ENCODE assay signal across 9 mouse cellular contexts in the genomic region with DNA sequence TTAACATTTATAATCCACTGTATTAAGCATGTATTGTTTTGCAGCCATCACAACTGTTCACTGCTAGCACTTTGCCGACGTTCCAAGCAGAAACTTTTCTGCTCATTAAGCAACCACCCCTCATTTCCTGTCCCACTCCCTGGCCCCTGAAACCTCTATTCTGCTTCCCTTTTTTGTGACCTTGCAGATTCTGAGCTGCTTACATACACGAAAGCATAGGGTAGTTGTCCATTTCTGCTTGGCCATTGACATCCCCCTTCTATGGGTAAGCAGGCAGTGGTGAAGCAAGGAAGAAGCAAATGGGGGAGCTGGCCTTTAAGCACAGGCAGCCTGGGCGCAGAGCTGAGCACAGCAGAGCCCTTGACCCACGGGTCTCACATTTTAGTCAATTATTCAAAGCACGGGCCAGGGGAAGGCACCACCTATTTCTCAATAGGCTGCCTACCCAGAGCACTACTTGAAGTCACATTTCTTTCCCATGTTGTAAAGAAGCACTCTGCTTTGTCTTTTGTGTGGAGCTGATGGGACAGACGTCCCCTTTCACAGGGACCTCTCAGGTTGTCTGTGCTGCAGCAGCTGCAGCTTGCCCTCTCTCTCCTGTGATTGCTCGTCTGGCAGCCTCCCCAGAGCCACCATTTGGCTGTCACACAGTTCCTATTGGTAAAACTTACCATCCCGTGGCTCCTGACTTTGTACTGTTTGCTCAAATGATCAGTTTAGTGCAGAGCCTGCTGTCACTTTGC. TPM values are rescaled to one million over a fixed set of nuclear protein-coding genes. Genes with fewer than 3 reads are reported as not detected.
DNase-seq lines count a peak whose midpoint lies in the region; ATAC-seq and TF ChIP-seq lines count a peak whose summit lies in the region.
"Had no signal": no experiment of that assay in that cellular context is flagged by ENCODE, and none has a peak within 500 bp of the region (broad histone marks: within the 10 kb centered on the region; RNA-seq: fewer than 3 reads in every experiment).

No protein-coding gene starts in this region.

- no peaks in the 10 kb centered on the region for H3K36me3 ChIP-seq in liver, embryonic 13.5 days

- no peaks in the 10 kb centered on the region for H3K9me3 ChIP-seq in liver, embryonic 13.5 days (replicated peaks)

- DNase-seq in left cerebral cortex, postnatal 4 days = peak; percentile 50
- DNase-seq in left cerebral cortex, adult 18-20 months (ENCODE audit: low spot score in 2 of 2) = no peak
- peak; percentile 81 for DNase-seq in brain, embryonic 14.5 days (ENCODE audit: low read depth)
- peak; percentile 1 for DNase-seq in liver, embryonic 13.5 days
- no peak for DNase-seq in heart, postnatal 10 days
- no peak for DNase-seq in cerebellum, postnatal 25 days
- DNase-seq in cerebellum, adult 11 months = no peak

- intact Hi-C loops in left cerebral cortex, postnatal 4 days (cut with DNase I) = no loop called here
- intact Hi-C loops in heart, postnatal 10 days (cut with DNase I) = no loop called here

- TF ChIP-seq POLR2A in brain, embryonic 14.5 days (IDR thresholded peaks at IDR 0.05; ENCODE audit: borderline replicate concordance, extremely low read depth, insufficient read depth, insufficient read length, poor library complexity, severe bottlenecking) = no peak

- ATAC-seq in liver, embryonic 13.5 days (ENCODE audit: low read depth) = peak; percentile 47
- ATAC-seq in neutrophil, adult 5-6 weeks (ENCODE audit: extremely low read depth, insufficient number of reproducible peaks, low FRiP score, poor library complexity, severe bottlenecking) = peak; percentile 83

- H3K27me3 ChIP-seq in liver, embryonic 13.5 days = no peaks in the 10 kb centered on the region

- H3K4me1 ChIP-seq in liver, embryonic 13.5 days (replicated peaks) = no peaks in the 10 kb centered on the region; the same call in 1 of the 2 replicates

- TF ChIP-seq CTCF in brain, embryonic 14.5 days (IDR thresholded peaks at IDR 0.05; ENCODE audit: borderline replicate concordance, extremely low read depth, insufficient read depth, insufficient read length) = no peak

- no peak overlapping the region for H3K4me3 ChIP-seq in liver, embryonic 13.5 days (replicated peaks)

- H3K27ac ChIP-seq in liver, embryonic 13.5 days = peak overlapping the region; percentile 53

- no peak overlapping the region for H3K4me2 ChIP-seq in liver, embryonic 13.5 days

- H3K9ac ChIP-seq in liver, embryonic 13.5 days = no peak overlapping the region

- WGBS in liver, embryonic 13.5 days (ENCODE audit: insufficient replicate concordance) = 11% methylated on average over 9 of the region's 9 CpGs

RNA-seq across cellular contexts. Expression of gene Gm33543, which starts 25.1 kb away (rescaled TPM):
- not detected for total RNA-seq in left cerebral cortex, postnatal 4 days (2021)
- total RNA-seq in left cerebral cortex, adult 18-20 months (2021) = under 1 TPM in 1 of 2 experiments, not detected in 1; 0.42 TPM
- not detected in 2 replicates for polyA plus RNA-seq in brain, embryonic 14.5 days (2012; rRNA removed)
- polyA plus RNA-seq in liver, embryonic 13.5 days (2015; fragmentation: Nextera tagmentation; extraction: Ambion mirVana) = not detected in 2 replicates
- 0.25 and 0.47 TPM in 2 replicates for total RNA-seq in neutrophil, adult 5-6 weeks (2017)
- 1 to 10 TPM in 1 of 2 experiments, under 1 TPM in 1; 0.64 to 1.6 TPM for total RNA-seq in heart, postnatal 10 days (2021)
- polyA plus RNA-seq: testis, adult 2 months had no signal

Comparison
In these comparisons a context has a peak if more than half of its experiments do, and no peak if none do; other contexts are left out.
1. DNase-seq: peak in left cerebral cortex, postnatal 4 days (single experiment), brain, embryonic 14.5 days (single experiment) and liver, embryonic 13.5 days (single experiment); none in left cerebral cortex, adult 18-20 months (0 of 2), heart, postnatal 10 days (0 of 2), cerebellum, postnatal 25 days (0 of 2) and cerebellum, adult 11 months (single experiment).